Mouse (Mus musculus) intestine, embryonic 16.5 days (tissue): ENCODE data around the gene Cab39l. TPM values are rescaled to one million over a fixed set of nuclear protein-coding genes. Genes with fewer than 3 reads are reported as not detected.
"Not testable (repeated sequence)": the region's sequence is repeated elsewhere in the genome, so short reads cannot be mapped to it uniquely, and the experiment has no call there.

Experiments
- ATAC-seq: fragments of 200-750 bp; cut with Nextera tagmentation; 2 replicates; pipeline ENCODE4 v1.8.0; 2017; ENCODE audit warnings: moderate TSS enrichment, moderate library complexity
- H3K27ac ChIP-seq: fragments of 300-500 bp; sonication (generic); 2 replicates; pipeline ENCODE4 v1.5.1; 2014; ENCODE audit warnings: mild to moderate bottlenecking, low read length
- H3K27me3 ChIP-seq: fragments of 300-500 bp; sonication (generic); replicated peaks from 2 replicates; pipeline ENCODE4 v1.6.1; 2014; ENCODE audit warnings: low read length, control low read depth, mixed read lengths; ENCODE audit not compliant: control insufficient read depth, insufficient read depth
- H3K36me3 ChIP-seq: fragments of 300-500 bp; sonication (generic); 2 replicates; pipeline ENCODE4 v1.6.1; 2014; ENCODE audit warnings: low read length, control low read depth; ENCODE audit not compliant: control insufficient read depth, insufficient read depth
- H3K4me1 ChIP-seq: fragments of 300-500 bp; sonication (generic); 2 replicates; pipeline ENCODE4 v1.6.1; 2014; ENCODE audit warnings: low read length, control low read depth, mixed read lengths; ENCODE audit not compliant: control insufficient read depth, insufficient read depth
- H3K4me2 ChIP-seq: fragments of 300-500 bp; sonication (generic); 2 replicates; pipeline ENCODE4 v1.6.1; 2014; ENCODE audit warnings: low read depth, low read length, control low read depth
- H3K4me3 ChIP-seq: fragments of 300-500 bp; sonication (generic); 2 replicates; pipeline ENCODE4 v1.5.1; 2014; ENCODE audit warnings: mild to moderate bottlenecking, low read length
- H3K9ac ChIP-seq: fragments of 300-500 bp; sonication (generic); 2 replicates; pipeline ENCODE4 v1.6.1; 2014; ENCODE audit warnings: low read depth, low read length
- H3K9me3 ChIP-seq: fragments of 300-500 bp; sonication (generic); 2 replicates; pipeline ENCODE4 v1.6.1; 2016; ENCODE audit warnings: low read length, control low read depth; ENCODE audit not compliant: control insufficient read depth
- WGBS: fragments of 180-500 bp; shearing (Covaris S2); extraction: QIAGEN DNeasy Blood & Tissue Kit; methylation state at CpG from one replicate; pipeline ENCODE4 v1.1.7; 2014; 5-methylcytosine and 5-hydroxymethylcytosine counted together
- polyA plus RNA-seq: library from polyadenylated mRNA; unstranded; fragments of >200 nt; fragmentation: Nextera tagmentation; extraction: Ambion mirVana; gene quantifications from 2 replicates; pipeline ENCODE4 v1.2.1, GENCODE M21; 2015

Cab39l gene
- polyA plus RNA-seq, 1 experiment from 2014 or later = 36.2 TPM

GRCm38 (mm10) chr14:59614149-59614548, 173.4 kb downstream of the Cab39l start:
- H3K9me3 ChIP-seq, ATAC-seq, H3K36me3 ChIP-seq, H3K4me1 ChIP-seq, H3K27ac ChIP-seq, H3K27me3 ChIP-seq, H3K4me3 ChIP-seq, H3K9ac ChIP-seq, H3K4me2 ChIP-seq: not testable (repeated sequence)
- 74% methylated on average over 3 of the region's 3 CpGs for WGBS

- Histone ChIP-seq H3K9me3 (no peaks in the 10 kb centered on the region), H3K4me3 (no peak overlapping the region), H3K36me3 (no peaks in the 10 kb centered on the region), H3K9ac (no peak overlapping the region), H3K4me2 (no peak overlapping the region), H3K4me1 (0 out of 2 replicates have a peak, but pooled peaks cover 3% of the 10 kb centered on the region), H3K27me3 (no peaks in the 10 kb centered on the region), H3K27ac (no peak overlapping the region)
- ATAC-seq = peak; percentile 65
- 49% methylated on average over 7 of the region's 7 CpGs for WGBS
These were observed 176.0 kb downstream of the Cab39l start for GRCm38 (mm10) chr14:59616802-59617201.

- Histone ChIP-seq H3K4me2 (peak overlapping the region; percentile 93), H3K9ac (peak overlapping the region; percentile 78; the same call in 1 of the 2 replicates), H3K27ac (no peak overlapping the region), H3K4me3 (no peak overlapping the region; the same call in 1 of the 2 replicates), H3K9me3 (no peaks in the 10 kb centered on the region), H3K36me3 (no peaks in the 10 kb centered on the region), H3K27me3 (no peaks in the 10 kb centered on the region), H3K4me1 (peaks cover 10% of the 10 kb centered on the region)
- WGBS = 49% methylated on average over 9 of the region's 9 CpGs
- ATAC-seq = no peak
These were observed 183.6 kb downstream of the Cab39l start for GRCm38 (mm10) chr14:59624326-59624885.

GRCm38 (mm10) chr14:59625158-59625805, 184.5 kb downstream of the Cab39l start, which contains the start of gene Shisa2:
Gene Shisa2 (plus strand): TSS chr14:59625308.
- Histone ChIP-seq H3K36me3 (no peaks in the 10 kb centered on the region), H3K9me3 (no peaks in the 10 kb centered on the region), H3K9ac (peak within 1 kb of the TSS; percentile 78), H3K4me1 (peaks cover 10% of the 10 kb centered on the region), H3K27ac (peak within 1 kb of the TSS; percentile 75), H3K27me3 (no peaks in the 10 kb centered on the region), H3K4me3 (peak within 1 kb of the TSS; percentile 77), H3K4me2 (peak within 1 kb of the TSS; percentile 93)
- under 1% methylated on average over 61 of the region's 65 CpGs for WGBS
- peak; percentile 92 for ATAC-seq

- Histone ChIP-seq H3K9me3 (no peaks in the 10 kb centered on the region), H3K4me3 (peak overlapping the region; percentile 77), H3K4me2 (peak overlapping the region; percentile 93), H3K36me3 (no peaks in the 10 kb centered on the region), H3K27ac (peak overlapping the region; percentile 75), H3K4me1 (peaks cover 10% of the 10 kb centered on the region), H3K27me3 (no peaks in the 10 kb centered on the region), H3K9ac (peak overlapping the region; percentile 78)
- under 1% methylated on average over 51 of the region's 51 CpGs for WGBS
- ATAC-seq = peak; percentile 39
These were observed 185.1 kb downstream of the Cab39l start for GRCm38 (mm10) chr14:59625806-59626364.

GRCm38 (mm10) chr14:59626711-59627110, 185.9 kb downstream of the Cab39l start:
- Histone ChIP-seq H3K9me3 (no peaks in the 10 kb centered on the region), H3K4me1 (peaks cover 10% of the 10 kb centered on the region), H3K4me2 (peak overlapping the region; percentile 93), H3K4me3 (peak overlapping the region; percentile 77), H3K9ac (peak overlapping the region; percentile 78), H3K27ac (no peak overlapping the region), H3K36me3 (no peaks in the 10 kb centered on the region), H3K27me3 (no peaks in the 10 kb centered on the region)
- ATAC-seq = no peak
- WGBS = 15% methylated on average over 8 of the region's 8 CpGs

- Histone ChIP-seq H3K4me3 (peak overlapping the region; percentile 77), H3K27me3 (no peaks in the 10 kb centered on the region), H3K9ac (peak overlapping the region; percentile 40; the same call in 1 of the 2 replicates), H3K27ac (no peak overlapping the region), H3K4me2 (peak overlapping the region; percentile 93), H3K36me3 (no peaks in the 10 kb centered on the region), H3K4me1 (peaks cover 10% of the 10 kb centered on the region), H3K9me3 (no peaks in the 10 kb centered on the region)
- WGBS = 27% methylated on average over 9 of the region's 9 CpGs
- no peak for ATAC-seq
These were observed 186.4 kb downstream of the Cab39l start for GRCm38 (mm10) chr14:59627142-59627680.

GRCm38 (mm10) chr14:59627823-59628222, 187.1 kb downstream of the Cab39l start:
- 28% methylated on average over 7 of the region's 7 CpGs for WGBS
- H3K4me2 ChIP-seq = peak overlapping the region; percentile 93

GRCm38 (mm10) chr14:59629308-59629707, 188.5 kb downstream of the Cab39l start:
- no peaks in the 10 kb centered on the region for H3K36me3 ChIP-seq
- H3K4me1 ChIP-seq = peaks cover 10% of the 10 kb centered on the region
- no peak overlapping the region for H3K9ac ChIP-seq
- no peaks in the 10 kb centered on the region for H3K27me3 ChIP-seq
- no peak for ATAC-seq
- no peak overlapping the region for H3K27ac ChIP-seq
- H3K4me2 ChIP-seq = no peak overlapping the region
- H3K4me3 ChIP-seq = no peak overlapping the region
- 93% methylated on average over 15 of the region's 15 CpGs for WGBS
- no peaks in the 10 kb centered on the region for H3K9me3 ChIP-seq

More at GRCm38 (mm10) chr14:59627823-59628222, 187.1 kb downstream of the Cab39l start:
- H3K36me3 ChIP-seq = no peaks in the 10 kb centered on the region
- ATAC-seq = no peak
- no peaks in the 10 kb centered on the region for H3K27me3 ChIP-seq
- H3K27ac ChIP-seq = no peak overlapping the region
- peaks cover 10% of the 10 kb centered on the region for H3K4me1 ChIP-seq
- H3K4me3 ChIP-seq = peak overlapping the region; percentile 77
- peak overlapping the region; percentile 23 for H3K9ac ChIP-seq
- no peaks in the 10 kb centered on the region for H3K9me3 ChIP-seq
